Mouse (Mus musculus): ENCODE results near the gene Gdf5. TPM values are rescaled to one million over a fixed set of nuclear protein-coding genes. Genes with fewer than 3 reads are reported as not detected.
A peak's percentile ranks its signal among the peaks of the same experiment; 100 is the strongest.

Gene Gdf5
- total RNA-seq (2021), result under 1 TPM in 1 of 2 experiments, not detected in 1; 0.12 TPM

DNA sequence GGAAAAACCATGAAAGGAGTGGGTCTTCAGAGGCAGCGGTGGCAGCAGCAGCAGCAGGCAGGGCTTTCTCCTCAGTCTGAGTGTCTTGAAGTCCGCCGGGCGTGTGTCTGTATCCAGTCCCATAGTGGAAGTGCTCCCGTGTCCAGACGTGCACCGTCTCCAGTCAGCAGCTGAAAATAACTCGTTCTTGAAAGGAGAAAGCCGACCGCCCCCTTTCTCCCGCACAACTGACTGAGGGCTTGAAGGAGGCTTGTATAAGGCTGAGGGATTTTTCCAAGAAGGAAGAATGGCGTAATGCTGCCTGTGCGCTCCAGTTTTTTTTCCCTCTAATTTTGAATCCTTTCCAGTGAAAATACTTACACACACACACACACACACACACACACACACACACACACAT, at the start of gene Gdf5:
Gene Gdf5, minus strand, starts transcription at position 244 of the 400 bp plus-strand sequence.
- peak; percentile 27 for DNase-seq

DNA sequence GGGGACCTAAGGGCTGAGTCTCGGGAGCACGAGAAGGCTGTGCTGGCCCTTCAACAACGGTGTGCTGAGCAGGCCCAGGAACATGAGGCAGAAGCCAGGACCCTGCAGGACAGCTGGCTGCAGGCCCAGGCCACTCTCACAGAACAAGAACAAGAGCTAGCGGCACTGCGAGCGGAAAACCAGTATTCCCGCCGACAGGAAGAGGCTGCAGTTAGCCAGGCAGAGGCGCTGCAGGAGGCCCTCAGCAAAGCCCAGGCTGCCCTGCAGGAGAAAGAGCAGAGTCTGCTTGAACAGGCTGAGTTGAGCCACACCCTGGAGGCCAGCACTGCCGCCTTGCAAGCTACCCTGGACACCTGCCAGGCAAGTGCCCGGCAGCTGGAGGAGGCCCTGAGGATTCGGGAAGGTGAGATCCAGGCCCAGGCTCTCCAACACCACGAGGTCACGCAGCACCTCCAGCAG, 46.7 kb upstream of the Gdf5 start:
- peak; percentile 76 for DNase-seq

DNA sequence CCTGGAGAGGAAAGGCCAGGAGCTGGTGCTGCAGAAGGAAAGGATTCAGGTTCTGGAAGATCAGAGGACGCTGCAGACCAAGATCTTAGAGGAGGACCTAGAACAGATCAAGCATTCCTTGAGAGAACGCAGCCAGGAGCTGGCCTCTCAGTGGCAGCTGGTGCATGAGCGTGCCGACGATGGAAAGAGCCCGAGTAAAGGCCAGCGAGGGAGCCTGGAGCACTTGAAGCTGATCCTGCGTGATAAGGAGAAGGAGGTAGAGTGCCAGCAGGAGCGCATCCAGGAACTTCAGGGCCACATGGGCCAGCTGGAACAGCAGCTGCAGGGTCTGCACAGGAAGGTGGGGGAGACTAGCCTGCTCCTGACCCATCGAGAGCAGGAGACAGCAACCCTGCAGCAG, 46.0 kb upstream of the Gdf5 start:
- no peak for DNase-seq

DNA sequence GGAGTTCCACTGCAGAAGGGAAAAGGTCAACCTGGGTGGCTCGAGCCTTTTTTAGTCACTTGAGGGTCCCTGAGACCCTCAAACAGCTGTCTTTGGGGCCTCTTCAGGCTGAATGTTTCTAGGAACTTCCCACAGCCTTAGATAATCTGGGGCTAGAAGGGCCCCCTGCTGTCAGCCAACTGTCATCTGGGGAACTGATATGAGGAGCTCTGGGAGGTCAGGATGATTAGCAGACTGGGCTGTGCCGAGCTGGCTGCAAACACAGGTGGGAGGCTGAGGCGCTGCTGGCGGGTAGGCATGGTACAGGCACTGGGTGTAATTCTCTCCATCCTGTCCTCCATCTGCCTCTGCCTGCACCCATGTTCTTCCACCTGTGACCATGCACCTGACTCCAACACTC, 43.9 kb upstream of the Gdf5 start:
- no peak for DNase-seq

DNA sequence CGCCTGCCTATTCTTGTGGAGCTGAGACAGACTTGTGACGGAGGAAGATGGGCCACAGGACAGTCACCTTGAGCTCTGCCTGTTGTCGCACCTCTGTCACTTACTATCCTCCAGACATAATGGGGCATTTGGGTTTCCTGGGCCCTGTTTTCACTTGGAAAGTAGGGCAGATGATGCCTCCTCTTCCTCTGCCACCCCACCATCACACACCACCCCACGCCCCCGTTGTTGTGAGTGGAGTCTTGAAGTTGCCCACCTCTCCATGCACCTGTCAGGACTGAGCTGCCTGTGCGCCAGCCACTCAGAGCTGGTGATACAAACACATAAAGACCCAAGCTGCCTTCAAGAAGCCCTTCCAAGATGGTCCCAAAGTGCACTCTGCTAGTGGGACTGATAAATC, 42.0 kb upstream of the Gdf5 start:
- DNase-seq, result no peak

DNA sequence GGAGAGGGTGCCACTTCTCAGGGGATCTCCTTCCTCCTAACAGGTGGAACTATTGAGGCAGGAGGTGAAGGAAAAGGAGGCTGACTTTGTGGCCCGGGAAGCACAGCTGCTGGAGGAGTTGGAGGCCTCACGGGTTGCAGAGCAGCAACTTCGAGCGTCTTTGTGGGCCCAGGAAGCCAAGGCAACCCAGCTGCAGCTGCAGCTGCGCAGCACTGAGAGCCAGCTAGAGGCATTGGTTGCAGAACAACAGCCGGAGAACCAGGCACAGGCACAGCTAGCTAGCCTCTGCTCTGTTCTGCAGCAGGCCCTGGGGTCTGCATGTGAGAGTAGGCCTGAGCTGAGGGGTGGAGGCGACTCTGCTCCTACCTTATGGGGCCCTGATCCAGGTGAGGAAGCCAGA, 40.6 kb upstream of the Gdf5 start:
- DNase-seq, result no peak

DNA sequence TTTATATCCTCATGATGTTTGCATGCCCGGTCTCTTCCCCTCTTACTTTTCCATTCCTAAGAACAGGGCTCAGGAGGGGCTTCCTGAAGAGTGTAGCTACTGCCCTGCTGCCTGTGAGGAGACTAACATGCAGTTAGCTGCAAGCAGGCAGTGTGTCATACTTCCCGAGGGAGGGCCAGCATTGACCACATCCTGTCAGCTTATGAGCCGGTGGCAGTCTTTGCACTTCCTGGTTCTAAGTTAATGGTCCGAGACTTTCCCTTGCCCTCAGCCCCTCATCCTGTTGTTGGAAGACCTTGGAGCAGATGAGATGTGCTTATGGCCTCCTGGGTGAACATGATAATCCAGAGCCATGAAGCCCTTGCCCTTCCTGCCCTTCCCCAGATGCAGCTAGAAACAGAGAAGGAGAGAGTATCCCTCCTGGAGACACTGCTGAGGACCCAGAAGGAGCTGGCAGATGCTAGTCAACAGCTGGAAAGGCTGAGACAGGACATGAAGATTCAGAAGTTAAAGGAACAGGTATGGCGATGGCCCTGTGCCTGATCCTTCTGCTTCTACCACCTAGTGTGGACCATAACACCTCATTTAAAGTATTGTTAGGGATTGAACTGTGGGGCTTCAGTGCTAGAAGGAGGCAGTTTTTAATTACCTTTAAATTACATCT, 34.3 kb upstream of the Gdf5 start:
- DNase-seq, result peak; percentile 54

DNA sequence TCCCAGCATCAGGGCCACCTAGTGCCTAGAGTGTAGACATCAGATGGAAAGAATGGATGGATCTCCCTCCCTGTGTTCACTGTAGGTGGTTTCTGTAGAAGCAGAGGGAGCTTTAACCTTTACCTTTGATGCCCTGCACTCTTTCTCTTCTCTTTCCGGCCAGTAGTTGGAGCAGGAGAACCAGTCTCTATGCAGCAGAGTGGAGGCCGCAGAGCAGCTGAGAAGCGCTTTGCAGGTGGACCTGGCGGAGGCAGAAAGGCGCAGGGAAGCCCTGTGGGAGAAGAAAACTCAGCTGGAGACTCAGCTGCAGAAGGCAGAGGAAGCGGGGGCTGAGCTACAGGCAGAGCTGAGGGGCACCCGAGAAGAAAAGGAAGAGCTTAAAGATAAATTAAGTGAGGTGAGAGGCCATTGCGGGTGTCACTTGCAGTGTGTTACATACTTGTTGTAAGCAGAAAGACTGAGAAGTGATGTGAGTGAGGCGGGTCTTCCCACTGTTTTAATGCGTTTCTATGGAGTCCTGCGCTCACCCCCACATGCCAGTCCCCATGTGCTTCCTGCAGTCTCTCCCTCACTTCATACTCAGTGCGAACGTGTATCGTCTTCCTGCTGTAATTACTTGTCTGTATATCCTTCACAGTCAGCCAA, 29.0 kb upstream of the Gdf5 start:
- DNase-seq, result no peak

DNA sequence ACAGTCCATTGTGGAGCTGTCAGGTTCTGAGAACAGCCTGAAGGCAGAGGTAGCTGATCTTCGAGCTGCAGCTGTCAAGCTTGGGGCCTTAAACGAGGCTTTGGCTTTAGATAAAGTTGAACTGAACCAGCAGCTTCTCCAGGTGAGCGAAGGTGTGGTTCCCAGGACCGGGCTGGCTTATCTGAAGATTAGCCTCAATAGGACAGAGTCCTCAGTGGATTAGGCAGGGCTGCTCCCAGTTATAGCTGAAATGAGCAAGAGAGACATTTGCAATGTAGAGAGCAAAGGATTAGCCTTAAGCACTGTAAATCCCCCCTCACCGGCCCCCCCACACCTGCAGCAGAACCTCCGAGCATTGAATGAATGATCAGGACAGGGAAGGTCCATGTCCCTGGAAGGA, 28.2 kb upstream of the Gdf5 start:
- no peak for DNase-seq

DNA sequence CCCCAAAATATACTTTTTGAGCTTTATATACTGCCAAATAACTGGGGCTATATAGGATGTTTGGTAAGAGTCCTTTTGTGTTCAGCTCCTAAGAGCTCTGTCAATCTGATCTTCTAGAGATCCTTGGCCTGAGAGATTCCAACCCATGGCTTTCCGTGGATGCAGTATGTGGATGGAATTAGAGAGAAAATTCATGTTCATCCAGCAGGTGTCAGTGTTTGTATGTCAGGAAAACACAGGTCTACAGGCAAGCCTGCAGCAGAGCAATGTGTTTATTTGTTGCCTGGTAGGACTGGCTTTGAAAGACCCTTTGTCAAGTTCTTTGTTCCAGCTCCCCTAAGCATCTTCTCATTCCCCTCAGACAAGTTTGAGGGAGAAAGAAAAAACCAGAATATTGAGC, 17.8 kb upstream of the Gdf5 start:
- no peak for DNase-seq

DNA sequence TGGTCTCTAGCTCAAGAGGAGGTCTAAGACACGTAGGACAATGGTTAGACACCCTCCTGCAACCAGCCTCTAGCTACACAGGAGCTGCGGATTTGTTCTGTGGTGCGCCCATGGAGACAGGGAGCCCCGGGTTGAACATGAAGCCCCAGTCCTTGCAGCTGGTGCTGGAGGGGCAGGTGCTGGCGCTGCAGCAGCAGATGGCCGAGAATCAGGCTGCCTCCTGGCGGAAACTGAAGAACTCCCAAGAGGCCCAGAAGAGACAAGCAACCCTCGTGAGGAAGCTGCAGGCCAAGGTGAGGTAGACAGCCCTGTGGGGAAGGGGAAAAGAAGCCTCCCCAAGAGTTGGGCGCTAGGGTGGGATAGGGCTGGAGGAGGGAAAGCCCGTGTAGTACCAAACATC, 16.7 kb upstream of the Gdf5 start:
- no peak for DNase-seq

DNA sequence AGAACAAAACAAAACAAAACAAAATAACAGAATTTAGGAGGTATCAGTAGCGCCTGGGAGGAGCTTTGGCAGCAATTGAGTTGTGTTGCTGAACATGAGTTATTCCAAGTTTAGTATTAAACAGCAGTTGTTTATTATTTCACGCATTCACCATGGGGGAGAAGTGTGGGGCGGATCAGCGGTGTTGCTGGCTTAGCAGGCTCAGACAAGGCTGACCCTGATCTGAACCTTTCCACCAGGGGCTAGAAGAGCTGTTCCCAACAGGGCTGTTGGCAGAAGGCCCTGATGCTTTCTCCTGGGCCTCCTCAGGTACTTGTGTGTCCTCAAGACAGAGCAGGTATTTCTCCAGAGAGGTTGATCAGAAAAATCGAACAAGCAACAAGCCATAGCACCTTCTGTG, 14.8 kb upstream of the Gdf5 start:
- no peak for DNase-seq

DNA sequence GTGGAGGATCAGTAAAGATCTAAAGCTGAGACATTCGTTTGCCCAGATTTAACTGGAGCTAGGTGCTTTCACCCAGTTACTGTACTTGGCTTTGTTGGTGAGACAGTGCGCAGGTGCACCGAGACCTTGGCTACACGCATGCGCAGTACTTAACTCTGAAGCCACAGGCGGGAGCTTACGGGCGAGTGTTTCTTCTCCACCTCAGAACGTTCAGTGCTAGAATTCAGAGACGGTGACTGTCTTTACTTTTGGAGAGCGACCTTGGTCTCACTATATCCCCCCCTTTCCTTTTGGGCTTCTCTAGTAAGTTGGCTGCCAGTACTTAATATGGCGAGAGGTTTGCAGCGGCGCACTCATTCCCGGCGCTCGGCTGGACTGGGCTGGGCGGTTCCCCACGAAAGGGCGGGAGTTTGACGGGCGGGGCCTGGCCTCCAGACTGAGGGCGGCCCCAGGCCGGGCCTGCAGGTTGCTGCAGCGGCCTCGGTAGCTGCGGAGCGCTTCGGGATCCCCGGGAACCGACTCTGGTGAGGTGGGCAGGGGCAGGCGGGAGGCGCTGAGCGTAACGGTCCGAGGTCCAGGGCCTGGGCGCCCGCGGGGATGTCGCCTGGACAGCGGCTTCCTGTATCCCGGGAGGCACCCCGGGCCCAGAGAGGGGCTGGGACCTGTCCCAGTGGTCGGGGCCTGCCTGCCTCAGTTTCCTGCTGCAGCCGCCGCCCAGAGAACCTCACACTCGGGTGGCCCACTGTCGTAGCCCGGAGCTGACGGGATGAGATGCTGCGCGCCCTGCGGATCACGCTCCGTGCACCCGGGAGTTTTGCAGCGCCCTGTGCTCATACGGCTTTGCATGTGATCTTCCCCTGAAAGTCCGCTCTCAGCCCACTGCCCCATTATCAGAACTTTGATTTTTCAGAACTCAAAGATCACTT, 11.2 kb upstream of the Gdf5 start, which contains the start of gene Cep250:
Gene Cep250, plus strand, starts transcription at position 325 of the 926 bp plus-strand sequence.
- peak; percentile 94 for DNase-seq

DNA sequence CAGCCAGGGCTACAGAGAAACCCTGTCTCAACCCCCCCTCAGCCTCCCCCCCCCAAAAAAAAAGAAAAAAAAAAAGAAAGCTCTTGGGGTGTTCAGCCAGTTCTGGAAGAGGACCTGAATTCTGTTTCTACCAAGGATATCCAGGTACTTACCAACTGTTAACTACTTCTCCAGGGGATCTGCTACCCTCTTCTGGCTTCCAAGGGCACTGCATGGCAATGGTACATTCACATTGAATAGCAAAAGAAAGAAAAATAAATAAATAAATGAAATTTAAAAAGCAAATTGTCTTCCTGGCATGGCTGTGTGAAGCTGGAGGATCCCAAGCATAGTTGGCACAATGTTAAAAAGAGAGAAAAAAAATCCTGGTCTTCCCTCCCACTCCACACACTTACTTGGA, 6.8 kb upstream of the Gdf5 start:
- peak; percentile 75 for DNase-seq

DNA sequence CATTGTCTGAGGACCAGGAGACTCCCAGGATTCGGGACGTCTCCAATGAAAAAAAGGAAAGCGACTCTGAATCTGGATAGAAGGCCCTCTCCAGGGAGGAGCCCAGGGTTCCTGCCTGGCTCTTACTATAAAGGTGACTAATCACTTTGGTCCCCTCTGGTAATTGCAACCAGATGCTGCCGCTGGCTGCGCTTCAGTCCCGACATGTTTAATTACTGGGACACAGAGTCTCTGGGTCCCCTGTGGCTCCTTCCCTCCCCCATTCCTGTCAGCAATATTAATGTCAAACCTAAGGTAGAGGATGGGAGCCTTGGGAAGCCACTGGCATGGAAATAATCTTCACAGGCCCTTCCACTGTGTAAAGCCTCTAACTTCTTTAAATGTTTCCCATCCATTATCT, 4.2 kb upstream of the Gdf5 start:
- DNase-seq, result no peak

DNA sequence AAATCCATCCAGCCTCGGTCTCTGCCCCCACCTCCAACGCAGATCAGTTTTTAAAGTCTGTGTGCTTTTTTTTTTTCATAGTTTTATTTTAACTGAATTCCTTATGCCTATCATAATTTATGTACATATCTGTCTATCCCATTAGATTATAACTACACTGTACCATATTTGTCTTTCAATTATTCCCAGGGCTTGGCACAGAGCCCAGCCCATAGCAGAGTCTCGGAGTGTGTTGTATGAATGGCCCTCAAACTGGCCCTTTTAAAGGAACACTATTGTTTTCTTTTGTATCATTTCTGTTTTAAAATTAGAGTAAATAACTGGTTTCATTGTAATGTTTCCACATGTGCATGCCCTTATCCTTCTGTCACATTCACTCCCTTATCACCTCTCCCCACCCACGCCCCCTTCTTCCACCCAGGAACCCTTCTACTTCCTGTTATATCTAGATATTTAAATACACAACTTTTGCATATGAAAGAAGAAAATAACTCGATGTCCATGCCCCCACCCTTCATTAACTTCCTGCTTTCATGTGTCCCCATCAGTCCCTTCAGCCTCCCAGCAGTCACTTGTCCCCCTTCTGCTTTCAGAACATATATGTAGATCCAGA, 2.3 kb upstream of the Gdf5 start:
- no peak for DNase-seq

DNA sequence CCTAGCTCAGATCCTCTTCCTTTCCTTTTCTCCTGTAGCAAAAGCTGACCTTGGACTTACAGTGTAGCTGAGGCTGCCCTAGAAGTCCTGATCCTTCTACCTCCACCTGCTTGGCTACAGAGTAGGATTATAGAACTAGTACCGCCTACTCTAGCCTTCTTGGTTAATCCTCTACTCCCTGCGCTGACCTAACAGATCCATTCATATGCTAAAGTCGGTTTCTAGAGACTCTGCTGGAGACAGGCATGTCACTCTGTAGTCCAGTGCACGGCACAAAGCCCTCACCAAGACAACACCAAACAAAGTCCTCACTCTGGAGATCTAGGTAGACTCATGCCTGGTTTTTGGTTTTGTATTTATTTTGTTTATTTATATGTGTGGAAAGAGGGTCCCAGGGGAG, 1.3 kb upstream of the Gdf5 start:
- no peak for DNase-seq

DNA sequence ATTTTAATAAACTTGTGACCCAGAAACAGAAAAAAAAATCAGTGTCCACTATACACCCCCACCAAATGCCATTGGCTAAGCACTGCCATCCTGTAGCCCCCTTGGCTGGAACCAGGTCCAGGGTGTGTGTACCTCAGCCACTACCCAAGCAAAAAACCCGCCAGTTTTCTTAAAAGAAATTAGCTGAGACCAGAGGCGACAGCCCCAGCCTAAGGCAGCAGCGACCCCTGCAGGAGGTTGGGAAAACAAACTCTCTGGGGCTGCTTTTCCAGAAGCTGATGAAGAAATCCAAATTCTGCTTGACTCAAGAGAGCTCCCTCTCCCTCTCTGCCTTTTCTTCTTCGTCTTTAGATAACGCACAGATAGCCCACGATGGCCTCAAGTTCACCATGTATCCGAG, 902 bp upstream of the Gdf5 start:
- DNase-seq, result peak; percentile 86

DNA sequence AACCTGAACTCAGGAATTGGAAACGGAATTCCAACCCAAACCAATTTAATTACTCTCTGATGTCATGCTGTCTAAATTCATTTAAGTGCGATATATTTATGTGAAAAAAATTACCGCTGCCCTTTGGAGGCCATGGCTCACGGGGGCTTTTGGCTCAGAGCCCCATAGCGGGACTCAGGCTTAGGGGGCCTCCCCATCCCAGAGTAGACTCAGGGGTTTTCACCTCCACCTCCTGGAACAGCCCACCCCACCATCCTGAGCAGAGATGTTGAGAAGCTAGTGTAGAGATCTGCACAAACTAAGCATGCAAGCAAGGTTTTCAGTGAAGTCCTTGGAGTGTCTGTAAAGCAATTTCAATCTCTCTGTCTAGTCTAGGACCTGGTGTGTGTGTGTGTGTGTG, 413 bp upstream of the Gdf5 start:
- no peak for DNase-seq

DNA sequence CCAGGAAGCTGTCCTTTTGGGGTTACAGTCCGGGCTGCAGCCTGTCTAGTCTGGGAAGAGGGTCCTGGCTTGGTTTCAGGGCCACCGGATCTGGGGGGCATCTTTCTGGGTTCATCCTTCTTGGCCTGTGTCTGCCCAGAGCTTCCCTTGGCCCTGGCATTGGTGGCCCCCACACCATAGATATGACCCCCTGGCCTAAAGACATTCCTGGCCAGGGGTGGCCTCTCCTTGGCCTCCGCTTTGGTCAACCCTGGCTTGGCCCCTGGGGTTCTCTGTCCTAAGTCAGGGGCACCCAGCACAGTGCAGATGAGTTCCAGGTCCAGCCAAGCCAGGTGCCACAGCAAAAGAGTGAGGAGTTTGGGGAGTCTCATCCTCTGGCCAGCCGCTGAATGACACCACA, 482 bp downstream of the Gdf5 start:
- no peak for DNase-seq

DNA sequence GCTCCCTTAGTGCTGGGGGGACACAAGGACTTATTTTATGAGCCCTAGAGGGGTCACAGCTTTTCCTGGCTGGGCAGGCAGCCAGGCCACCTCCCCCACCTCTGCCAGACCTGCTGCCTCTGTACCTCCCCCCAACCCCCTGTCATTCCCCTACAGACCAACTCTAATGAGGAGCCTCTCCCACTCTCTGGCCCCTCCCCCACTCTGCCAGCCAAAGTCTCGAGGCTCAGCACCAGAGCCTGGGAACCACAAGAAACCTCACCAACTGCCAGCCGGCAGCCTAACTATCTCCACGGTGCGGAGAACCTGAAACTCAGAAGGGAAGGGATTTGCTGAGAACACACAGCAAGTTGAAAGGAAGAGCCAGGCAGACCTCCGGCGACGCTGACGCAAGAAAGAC, 1.7 kb downstream of the Gdf5 start:
- DNase-seq, result no peak

DNA sequence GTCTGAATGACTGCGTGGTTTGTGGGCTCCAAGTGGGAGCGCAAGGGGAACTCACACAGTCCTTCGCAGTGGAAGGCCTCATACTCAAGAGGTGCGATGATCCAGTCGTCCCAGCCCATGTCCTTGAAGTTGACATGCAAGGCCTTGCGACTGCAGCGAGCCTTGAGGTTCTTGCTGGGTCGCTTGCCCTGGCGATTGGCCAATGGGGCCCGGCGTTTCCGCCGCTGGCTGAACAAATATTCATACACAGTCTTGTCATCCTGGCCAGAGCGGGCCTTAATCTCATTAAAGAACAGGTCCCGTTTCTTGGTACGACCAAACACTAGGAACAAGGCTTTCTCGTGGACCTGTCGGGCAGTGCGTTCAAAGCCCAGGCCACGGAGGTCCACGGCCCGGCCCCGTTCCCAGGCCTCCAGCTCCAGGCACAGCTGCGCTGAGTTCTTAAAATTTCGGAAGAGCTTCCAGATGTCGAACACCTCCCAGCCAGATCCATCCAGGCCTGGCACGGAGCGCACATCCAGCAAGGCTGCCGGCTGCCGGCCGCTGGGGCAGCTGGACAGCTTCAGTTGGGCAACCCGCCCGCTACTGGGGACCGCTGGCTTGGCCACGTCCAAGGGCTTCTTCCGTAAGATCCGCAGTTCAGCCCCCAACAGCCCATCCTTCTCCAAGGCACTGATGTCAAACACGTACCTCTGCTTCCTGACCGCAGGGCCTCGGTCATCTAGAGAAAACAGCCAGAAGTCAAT, 3.3 kb downstream of the Gdf5 start:
- peak; percentile 29 for DNase-seq

Measured in heart, postnatal 4 days (tissue).